Mouse (Mus musculus) cerebellum, adult 2 months (tissue): ENCODE data around the gene Hist3h2a.

Source experiments
- CTCF ChIP-seq: fragments of 200-500 bp; IDR thresholded peaks from 2 replicates; pipeline ENCODE4 v1.5.1; 2011; ENCODE audit warnings: low read depth, mild to moderate bottlenecking, control low read depth, low read length, moderate library complexity, borderline replicate concordance; ENCODE audit not compliant: insufficient read depth
- POLR2A ChIP-seq: fragments of 200-500 bp; IDR thresholded peaks from 2 replicates; pipeline ENCODE4 v1.6.1; 2011; ENCODE audit warnings: low read length, control low read depth, borderline replicate concordance; ENCODE audit not compliant: insufficient read depth

- TF ChIP-seq POLR2A (no peak), CTCF (no peak)
Measured at GRCm38 (mm10) chr11:58971796-58972195, 17.3 kb downstream of the Hist3h2a start.
